Mouse (Mus musculus) lung, adult 2 months (tissue): ENCODE measurements at regions not wholly inside any gene's neighbourhood (a gene's known extent, or its start where the extent isn't known, plus 50 kb on each side); places are given as distances from the start of the nearest gene placed in this dataset.

Source experiments
- DNase-seq: peaks from one replicate; pipeline ENCODE4 v3.0.0; 2022
- H3K4me1 ChIP-seq: fragments of 200-500 bp; 2 replicates; pipeline ENCODE4 v1.6.1; 2011; ENCODE audit warnings: low read length; ENCODE audit not compliant: control insufficient read depth, insufficient read depth
- H3K4me3 ChIP-seq: fragments of 200-500 bp; replicated peaks from 2 replicates; pipeline ENCODE3; 2011; ENCODE audit warnings: low read depth, mild to moderate bottlenecking, control low read depth, low read length; ENCODE audit errors: extremely low read depth
- CTCF ChIP-seq: fragments of 200-500 bp; IDR thresholded peaks from 2 replicates; pipeline ENCODE4 v1.5.1; 2011; ENCODE audit warnings: mild to moderate bottlenecking, low read length, control low read depth; ENCODE audit not compliant: insufficient read depth
- POLR2A ChIP-seq: fragments of 200-500 bp; IDR thresholded peaks from 2 replicates; pipeline ENCODE4 v1.6.1; 2011; ENCODE audit warnings: low read depth, mild to moderate bottlenecking, control low read depth, low read length, borderline replicate concordance; ENCODE audit errors: extremely low read depth
- WGBS: fragments of 180-500 bp; shearing (Covaris S2); methylation state at CpG from one replicate; pipeline ENCODE4 v1.1.7; 2018; 5-methylcytosine and 5-hydroxymethylcytosine counted together

- TF ChIP-seq POLR2A, result no peak
- no peak for TF ChIP-seq CTCF
- Histone ChIP-seq H3K4me1 (peaks cover 3% of the 10 kb centered on the region), H3K4me3 (no peak overlapping the region)
- 30% methylated on average over 4 of the region's 4 CpGs for whole genome bisulfite sequencing
- no peak for DNase-seq
These were observed 150.7 kb upstream of the A230072I06Rik start for GRCm38 (mm10) chr8:12127801-12128490.

- WGBS, result 45% methylated on average over 5 of the region's 5 CpGs
- Histone ChIP-seq H3K4me1 (peaks cover 3% of the 10 kb centered on the region), H3K4me3 (no peak overlapping the region)
- DNase-seq, result no peak
- TF ChIP-seq CTCF (no peak), POLR2A (no peak)
These were observed 148.0 kb upstream of the A230072I06Rik start for GRCm38 (mm10) chr8:12130591-12130990.

GRCm38 (mm10) chr8:12134200-12134599 is 144.4 kb upstream of the A230072I06Rik start:
- TF ChIP-seq POLR2A, result no peak
- TF ChIP-seq CTCF, result no peak
- Histone ChIP-seq H3K4me1 (no peaks in the 10 kb centered on the region; the same call in 1 of the 2 replicates), H3K4me3 (no peak overlapping the region)
- no peak for DNase-seq
- 23% methylated on average over 1 of the region's 1 CpGs for WGBS

GRCm38 (mm10) chr8:12135392-12136177 is 143.0 kb upstream of the A230072I06Rik start:
- TF ChIP-seq POLR2A (no peak), CTCF (no peak)
- DNase-seq, result no peak

GRCm38 (mm10) chr8:12136178-12136455 is 142.5 kb upstream of the A230072I06Rik start:
- DNase-seq, result no peak
- Histone ChIP-seq H3K4me1 (no peaks in the 10 kb centered on the region; the same call in 1 of the 2 replicates), H3K4me3 (no peak overlapping the region)
- TF ChIP-seq POLR2A (no peak), CTCF (no peak)
- WGBS, result 91% methylated on average over 5 of the region's 5 CpGs

More at GRCm38 (mm10) chr8:12135392-12136177, 143.0 kb upstream of the A230072I06Rik start:
- Histone ChIP-seq H3K4me1 (no peaks in the 10 kb centered on the region; the same call in 1 of the 2 replicates), H3K4me3 (no peak overlapping the region)
- 83% methylated on average over 14 of the region's 14 CpGs for WGBS

- DNase-seq, result no peak
- TF ChIP-seq POLR2A (no peak), CTCF (no peak)
- no peak overlapping the region for H3K4me3 ChIP-seq
- H3K4me1 ChIP-seq, result no peaks in the 10 kb centered on the region; the same call in 1 of the 2 replicates
- 34% methylated on average over 3 of the region's 3 CpGs for WGBS
These were observed 141.1 kb upstream of the A230072I06Rik start for GRCm38 (mm10) chr8:12137496-12137895.

- H3K4me3 ChIP-seq, result no peak overlapping the region
- no peak for TF ChIP-seq CTCF
- TF ChIP-seq POLR2A, result no peak
- WGBS, result 80% methylated on average over 8 of the region's 8 CpGs
- DNase-seq, result no peak
- no peaks in the 10 kb centered on the region; the same call in 1 of the 2 replicates for H3K4me1 ChIP-seq
These were observed 140.7 kb upstream of the A230072I06Rik start for GRCm38 (mm10) chr8:12137913-12138312.

GRCm38 (mm10) chr8:12151679-12152078 is 126.9 kb upstream of the A230072I06Rik start:
- no peak for DNase-seq
- no peak overlapping the region for H3K4me3 ChIP-seq
- WGBS, result 55% methylated on average over 7 of the region's 7 CpGs

GRCm38 (mm10) chr8:12152825-12153224 is 125.8 kb upstream of the A230072I06Rik start:
- TF ChIP-seq CTCF, result no peak
- WGBS, result 34% methylated on average over 9 of the region's 9 CpGs
- no peak for DNase-seq
- Histone ChIP-seq H3K4me3 (no peak overlapping the region), H3K4me1 (0 out of 2 replicates have a peak, but pooled peaks cover 2% of the 10 kb centered on the region)

More at GRCm38 (mm10) chr8:12151679-12152078, 126.9 kb upstream of the A230072I06Rik start:
- TF ChIP-seq CTCF, result no peak
- TF ChIP-seq POLR2A, result no peak
- H3K4me1 ChIP-seq, result 0 out of 2 replicates have a peak, but pooled peaks cover 2% of the 10 kb centered on the region

- WGBS, result 71% methylated on average over 1 of the region's 1 CpGs
- H3K4me3 ChIP-seq, result no peak overlapping the region
- H3K4me1 ChIP-seq, result 0 out of 2 replicates have a peak, but pooled peaks cover 2% of the 10 kb centered on the region
- TF ChIP-seq POLR2A (no peak), CTCF (no peak)
- no peak for DNase-seq
These were observed 121.7 kb upstream of the A230072I06Rik start for GRCm38 (mm10) chr8:12156893-12157292.
